Mouse (Mus musculus) cerebellum, adult 8-10 months (tissue): ENCODE measurements around the gene Cmss1.
A peak's percentile ranks its signal among the peaks of the same experiment; 100 is the strongest.

Experiments used
- DNase-seq: peaks from one replicate; pipeline ENCODE4 v3.0.0; 2022

Cmss1 gene

DNA sequence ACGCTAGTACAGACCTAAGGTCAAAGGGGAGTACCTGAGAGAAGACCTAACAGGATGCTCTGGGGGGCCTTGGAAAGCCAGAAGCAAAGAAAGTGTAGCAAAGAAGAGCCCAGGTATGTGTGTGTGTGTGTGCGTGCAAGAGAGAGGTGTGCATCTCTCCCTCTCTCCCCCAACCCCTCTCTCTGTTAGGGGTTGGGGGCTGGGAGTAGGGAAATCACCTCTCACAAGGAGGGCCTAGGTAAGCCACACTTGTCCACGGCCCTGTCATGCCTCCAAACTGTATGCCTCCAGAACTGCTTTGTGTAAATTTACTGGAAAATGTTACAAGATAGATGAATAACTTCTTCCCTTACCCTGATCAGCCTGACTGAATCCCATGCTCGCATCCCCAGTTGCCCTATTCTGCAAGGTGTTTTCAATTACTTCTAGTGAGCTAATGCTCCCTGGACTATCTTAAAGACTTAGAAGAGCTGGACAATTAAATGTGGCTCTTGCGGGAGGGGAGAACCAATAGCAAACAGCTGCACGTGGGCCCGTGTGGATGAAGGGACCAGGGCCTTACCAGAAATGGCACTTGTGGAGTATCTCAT lies 231.3 kb downstream of the Cmss1 start:
- no peak for DNase-seq

DNA sequence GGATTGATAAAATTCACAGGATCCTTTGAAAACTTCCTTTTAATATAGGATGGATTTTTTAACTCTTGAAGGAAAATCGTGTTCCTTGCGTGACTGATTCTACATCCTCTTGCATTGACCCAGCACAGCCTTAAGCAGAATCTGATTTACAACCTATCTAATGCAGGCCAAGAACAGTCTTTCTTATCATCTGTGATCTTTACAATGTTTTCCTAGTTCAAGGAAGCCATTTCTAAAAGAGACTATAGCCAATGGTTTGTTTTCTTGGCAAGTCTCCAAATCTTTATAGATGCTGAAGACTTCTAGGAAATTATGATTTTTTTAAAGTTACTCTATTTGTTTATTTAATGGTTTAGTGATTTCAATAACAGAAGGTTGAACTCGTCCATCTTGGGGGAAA lies 234.5 kb downstream of the Cmss1 start:
- no peak for DNase-seq

DNA sequence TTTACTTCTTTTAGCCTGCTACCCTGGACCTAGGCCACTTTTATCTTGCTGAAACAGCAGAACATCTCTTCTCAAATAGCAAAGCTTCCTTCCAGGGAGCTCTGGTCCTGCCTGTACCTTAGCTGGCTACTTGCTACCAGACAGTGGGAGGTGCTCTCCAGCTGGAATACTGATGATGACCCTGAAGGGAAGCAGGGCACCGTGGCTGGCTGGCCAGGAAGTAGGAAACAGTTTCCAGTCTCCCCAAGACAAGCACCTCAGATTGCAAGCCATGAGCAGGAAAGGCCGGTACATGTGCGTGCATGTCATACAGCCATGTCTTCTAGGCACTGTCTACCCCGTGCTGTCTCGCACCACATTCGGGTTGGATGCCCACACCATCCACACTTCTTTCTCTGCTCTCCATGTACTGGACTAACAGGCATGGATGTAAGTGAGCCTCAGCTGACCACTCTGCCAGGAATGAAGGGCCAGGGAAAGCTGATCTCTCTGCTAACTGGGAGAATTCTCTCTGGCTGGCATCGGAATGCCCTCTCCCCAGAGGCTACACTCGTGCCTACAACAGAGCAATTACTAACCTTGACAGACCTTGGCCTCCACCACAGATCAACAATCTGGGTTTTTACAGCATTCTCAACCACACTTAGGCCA lies 236.7 kb downstream of the Cmss1 start:
- DNase-seq: no peak

DNA sequence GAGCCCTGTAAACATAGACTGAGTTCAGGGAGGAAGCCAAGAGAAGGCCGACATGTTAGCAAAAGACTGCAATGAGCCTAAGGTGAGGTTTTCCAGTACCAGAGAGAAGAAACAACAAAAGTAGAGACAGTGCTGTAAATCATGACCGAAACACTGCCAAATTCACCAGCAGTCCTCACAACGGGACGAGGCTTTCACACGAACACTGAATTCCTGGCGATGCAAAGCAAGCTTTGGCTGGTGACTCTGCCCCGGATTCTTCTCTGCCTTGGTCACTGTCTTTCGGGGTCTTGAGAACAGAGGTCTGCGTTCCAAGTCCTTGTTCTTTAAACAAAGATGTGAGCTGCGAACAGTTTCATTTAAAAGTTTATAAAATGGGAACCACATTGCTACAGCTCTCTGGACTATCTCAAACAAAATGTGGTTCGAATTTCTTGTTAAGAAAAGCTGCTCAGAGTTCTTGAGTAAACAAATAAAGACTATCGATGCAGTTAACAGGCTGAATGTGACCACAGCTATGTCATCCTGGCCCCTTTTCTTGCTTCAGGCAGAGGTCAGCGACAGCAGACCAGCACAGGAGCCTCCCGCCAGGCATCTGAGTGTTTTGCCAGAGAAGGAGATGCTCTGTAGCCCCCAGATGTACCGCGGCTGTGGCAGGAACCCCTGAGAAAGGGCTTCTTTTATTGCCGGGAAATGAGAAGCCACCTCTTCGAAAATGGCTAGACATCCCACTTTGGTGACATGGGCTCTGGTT lies 239.5 kb downstream of the Cmss1 start:
- DNase-seq: no peak

DNA sequence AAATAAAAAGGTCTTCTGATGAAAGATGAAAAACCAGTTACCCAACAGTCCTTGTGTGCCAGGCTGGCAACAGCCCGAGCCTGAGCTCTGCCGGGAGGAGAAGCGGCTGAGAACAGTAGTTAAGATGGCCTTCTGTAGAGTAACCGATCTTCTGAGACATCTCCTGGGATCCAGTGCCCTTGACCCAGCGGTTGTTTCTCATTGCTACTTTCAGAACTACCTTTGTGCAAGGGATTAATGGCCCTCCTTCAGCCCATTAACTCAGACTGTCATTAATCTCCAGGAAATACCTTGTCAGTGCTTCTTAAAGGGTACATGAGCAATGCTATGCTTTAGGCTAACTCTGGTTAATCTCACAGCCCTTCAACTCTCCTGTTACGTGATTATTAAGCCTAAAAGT lies 240.5 kb downstream of the Cmss1 start:
- no peak for DNase-seq

DNA sequence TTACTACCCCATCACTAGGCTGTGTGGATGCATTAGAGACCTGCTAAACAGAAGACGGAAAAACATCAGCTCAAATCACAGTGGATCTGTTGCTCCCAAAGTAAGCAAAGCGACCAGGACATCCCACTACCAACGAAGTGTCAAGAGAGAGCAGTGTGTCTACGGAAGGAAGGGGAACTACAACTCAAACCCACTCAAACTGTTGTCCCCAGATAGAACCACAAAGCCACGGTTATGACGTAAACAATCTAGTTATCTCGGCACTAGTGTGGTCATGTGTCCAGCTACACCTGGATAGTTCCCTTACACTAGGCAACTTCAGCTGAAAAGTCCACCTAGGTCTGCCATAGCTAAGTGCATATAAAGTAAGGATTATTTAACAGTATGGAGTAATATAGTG lies 242.2 kb downstream of the Cmss1 start:
- no peak for DNase-seq

DNA sequence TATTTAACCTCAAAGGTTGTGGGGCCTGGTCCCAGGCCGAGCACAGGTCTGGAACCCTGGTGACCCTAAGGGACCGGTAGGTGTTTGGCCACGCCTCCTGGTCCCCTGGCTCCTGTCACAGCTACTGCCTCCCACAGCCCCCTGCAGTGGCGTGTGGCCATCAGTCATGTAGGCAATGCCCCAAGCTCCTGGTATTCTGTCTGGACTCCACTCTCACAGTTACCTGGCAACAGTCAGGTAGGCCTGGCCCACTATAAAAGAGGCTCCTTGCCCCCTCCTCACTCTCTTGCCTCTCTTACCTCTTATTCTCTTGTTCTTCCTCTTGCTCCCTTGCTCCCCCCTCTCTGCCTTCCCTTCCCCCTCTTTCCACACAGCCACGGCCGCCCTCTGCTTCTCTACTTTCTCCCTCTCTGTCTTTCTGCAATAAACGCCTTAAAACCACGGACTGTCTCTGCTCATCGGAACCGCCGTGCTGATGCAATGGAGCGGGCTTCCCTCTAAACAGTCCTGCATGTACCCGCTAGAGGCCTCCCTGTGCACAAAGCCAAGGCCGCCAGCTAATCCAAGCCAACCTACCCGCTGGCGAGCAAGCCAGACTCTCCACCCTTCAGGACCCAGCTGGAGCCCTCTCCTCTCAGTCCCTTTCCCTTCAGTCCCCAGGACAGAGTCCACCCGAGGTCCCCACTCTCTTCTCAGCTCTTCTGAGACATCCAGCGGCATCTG lies 243.8 kb downstream of the Cmss1 start:
- peak; percentile 32 for DNase-seq

DNA sequence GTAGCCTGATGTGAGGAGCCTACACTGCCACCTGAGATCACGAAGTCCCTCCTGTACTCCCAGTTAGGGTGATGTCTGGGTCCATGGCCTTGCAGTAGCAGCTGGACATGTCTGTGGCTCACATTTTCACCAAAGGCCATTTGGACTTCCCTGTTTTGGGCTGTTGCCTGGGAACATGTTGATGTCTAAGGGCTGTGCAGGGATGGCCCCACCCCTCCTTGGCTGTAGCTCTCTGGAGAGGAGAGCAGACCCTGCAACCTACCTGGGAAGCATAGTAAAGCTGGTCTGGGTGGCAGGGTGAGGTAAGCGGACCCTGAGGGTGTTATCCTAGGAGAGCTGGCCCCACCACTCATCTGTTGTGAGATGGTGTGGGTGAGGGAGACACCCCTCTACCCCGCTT lies 245.9 kb downstream of the Cmss1 start:
- DNase-seq: no peak

DNA sequence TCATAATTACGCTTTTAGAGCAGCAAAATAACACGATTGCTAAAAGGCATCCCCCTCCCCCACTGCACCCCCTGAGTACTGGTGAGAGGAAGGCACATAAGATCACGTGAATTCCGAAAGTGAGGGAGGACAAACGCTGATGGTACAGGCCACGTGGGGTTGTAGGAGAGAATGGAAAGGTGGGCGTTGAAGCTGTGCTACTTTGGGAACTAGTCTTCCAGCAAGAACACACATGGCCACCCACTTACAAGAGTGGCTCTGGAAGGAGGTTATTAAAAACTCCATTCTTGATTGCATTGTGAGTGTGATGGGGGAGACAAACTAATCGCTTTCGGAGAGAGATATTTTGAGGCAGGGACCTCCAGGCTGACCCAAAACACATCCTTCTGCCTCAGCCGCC lies 247.4 kb downstream of the Cmss1 start:
- no peak for DNase-seq

DNA sequence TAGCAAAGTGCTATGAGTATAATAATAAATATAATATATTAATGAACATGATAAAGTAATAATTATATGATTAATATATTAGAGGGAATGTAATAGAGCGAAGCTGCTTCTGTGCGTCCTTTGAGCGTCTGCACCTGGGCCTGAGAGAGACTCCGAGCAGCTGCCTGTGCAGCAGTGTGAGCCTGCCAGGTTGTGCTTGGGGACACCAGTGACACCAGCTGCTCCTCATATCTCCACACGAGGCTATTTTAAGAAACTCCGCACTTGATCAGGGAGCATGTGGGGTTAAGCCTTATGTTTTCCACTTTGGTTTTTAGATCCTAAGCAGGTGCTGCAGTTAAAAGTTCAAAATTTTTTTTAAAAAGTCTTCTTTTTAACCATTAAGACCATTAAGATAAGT lies 249.7 kb downstream of the Cmss1 start:
- no peak for DNase-seq

DNA sequence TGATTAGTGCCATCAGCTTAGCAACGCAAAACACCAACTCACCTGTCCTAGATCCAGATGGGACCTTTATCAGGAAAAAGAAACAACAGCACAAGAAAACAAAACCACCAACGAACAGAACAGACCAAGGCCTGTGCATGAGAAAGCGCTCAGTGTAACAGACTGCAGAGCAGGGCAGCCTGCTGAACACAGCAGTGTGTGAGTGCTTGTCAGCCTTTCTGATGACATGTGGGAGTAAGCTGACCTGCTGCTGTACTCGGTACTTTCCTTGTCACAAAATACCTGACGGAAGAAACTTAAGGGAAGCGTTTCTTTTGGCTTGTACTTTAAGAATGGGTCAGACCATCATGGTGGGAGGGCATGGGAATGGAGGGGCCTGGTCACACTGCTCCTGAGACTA lies 250.2 kb downstream of the Cmss1 start:
- no peak for DNase-seq

DNA sequence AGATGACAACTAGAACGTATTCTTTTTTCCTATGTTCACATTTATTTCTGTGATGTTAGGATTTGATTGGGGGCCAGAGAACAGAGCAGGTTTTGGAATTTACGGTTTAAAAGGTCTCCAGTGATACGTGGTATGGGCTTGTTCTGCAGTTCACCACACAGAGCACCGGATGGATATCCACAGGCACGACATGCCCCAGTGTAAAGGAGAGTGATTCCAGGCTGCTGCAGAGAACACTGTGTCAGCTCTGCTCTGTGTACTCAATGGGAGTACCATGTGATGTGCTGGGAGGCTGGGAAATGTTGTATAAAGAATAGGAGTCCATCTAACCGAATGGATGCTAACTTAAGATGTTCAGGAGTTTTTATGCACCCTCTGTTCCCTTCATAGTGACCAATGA lies 252.7 kb downstream of the Cmss1 start:
- no peak for DNase-seq

DNA sequence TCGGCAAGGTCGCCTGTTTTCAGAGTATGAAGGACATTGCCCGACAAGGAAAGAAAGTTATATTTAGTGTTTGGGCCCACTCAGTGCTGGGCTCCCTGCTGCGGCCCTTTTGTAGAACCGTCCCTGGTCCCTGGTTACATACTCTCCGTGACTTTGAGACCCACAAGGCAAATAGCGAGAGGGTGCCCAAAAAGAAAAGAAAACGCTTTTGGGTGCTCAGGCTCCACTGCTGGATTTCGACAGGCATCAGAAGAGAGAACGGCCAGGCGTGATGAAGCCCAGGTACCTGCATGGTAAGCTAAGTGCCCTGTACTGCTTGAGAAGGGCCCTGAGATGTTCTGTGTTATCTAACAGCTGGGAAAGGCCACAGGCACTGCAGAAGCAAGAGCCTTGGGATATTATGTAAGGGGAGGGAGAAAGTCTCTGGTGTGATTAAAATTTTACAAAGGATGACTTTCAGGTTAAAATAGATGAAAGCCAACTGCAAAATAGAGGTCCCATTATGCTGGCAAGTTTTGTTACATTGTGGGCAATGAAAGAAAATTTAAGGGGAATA lies 253.4 kb downstream of the Cmss1 start:
- no peak for DNase-seq

DNA sequence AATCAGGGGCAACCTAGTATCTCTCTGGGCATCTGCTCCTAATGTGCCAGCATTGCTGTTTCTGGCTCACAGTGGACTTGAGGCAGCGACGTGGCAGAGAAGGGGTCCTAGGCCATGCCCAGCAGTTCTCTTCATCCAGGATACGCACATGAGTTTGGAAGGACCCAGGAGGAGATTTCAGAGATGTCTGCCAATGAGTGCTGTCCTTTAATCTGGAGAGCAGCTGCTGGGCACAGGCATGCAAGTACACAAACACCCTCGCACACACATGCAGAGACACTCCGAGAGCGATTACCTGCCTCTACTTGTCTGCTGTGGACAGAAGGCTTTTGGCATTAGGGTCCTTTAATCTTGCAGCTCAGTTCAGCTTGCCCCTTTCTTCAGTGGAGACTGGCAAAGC lies 253.9 kb downstream of the Cmss1 start, which contains the start of gene Filip1l:
Gene Filip1l, plus strand, starts transcription at position 343 of the 400 bp plus-strand sequence.
- no peak for DNase-seq

DNA sequence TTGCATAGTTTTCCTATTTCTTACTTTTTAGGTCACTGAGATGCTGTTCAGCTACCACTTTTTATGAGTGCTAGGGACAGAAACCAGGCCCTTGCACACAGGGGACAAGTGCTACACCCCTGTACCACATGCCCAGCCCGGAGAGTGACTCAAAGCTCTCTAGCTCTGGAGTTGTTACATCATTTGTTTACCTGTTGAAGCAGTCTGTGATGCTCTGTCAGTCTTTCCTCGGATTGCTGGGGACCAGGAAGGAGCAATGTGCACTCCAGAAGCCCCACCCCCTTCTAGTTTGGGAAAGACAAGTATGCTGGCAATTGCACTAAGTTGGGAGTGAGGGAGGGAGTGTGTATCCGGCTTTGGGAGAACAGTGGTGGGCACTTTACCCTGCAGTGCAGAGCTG lies 257.0 kb downstream of the Cmss1 start:
- no peak for DNase-seq

DNA sequence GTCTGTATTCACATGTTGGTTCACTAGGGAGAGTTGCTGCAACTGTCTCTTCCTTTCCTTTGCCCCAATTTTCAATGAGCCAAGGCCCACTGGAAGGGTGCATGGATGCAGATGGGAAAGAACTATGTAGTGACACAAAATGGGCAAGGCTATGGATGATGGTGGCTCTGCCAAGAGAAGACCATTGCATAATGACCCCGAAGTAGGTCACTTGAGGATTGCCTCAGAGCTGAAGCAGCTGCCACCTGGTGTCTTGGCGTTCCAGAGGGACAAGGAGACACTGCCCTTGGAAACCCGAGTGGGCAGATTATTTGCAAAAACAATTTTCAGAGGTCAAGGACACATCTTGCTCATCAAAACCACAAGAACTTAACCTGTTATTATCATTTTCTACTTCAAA lies 257.6 kb downstream of the Cmss1 start:
- peak; percentile 15 for DNase-seq

DNA sequence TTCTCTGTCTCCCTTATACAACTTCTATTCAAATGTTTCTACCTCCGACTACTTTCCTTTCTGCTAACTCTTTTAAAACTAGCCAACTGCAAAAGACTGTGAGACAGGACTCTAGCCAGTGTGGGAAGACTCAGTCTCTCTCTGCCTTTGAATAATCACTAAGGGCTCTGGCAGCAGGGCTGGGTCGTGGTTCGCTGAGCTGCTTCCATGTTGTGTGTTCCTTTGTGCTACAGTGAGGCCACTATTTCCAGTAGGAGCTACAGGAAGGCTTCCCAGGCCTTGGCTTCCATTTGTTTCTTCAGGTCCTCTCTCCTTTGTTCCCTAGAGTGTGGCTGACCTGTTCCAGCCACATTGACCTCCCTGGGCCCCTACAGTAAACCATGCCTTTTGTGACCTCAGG lies 260.4 kb downstream of the Cmss1 start:
- no peak for DNase-seq

DNA sequence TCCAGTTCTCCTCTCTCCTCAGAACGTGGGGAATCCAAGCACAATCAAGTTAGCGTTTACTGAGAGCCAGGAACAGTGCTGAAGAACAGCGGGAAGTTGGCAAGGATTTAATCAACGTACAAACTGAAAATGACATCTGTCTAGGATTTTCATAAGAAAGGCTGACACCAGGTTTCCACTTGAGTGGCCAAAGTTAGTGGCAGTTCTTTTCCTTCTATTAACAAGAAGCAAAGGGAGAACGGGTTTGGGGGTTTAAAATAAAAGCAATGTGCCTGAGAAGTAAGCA lies 266.1 kb downstream of the Cmss1 start:
- DNase-seq: no peak

DNA sequence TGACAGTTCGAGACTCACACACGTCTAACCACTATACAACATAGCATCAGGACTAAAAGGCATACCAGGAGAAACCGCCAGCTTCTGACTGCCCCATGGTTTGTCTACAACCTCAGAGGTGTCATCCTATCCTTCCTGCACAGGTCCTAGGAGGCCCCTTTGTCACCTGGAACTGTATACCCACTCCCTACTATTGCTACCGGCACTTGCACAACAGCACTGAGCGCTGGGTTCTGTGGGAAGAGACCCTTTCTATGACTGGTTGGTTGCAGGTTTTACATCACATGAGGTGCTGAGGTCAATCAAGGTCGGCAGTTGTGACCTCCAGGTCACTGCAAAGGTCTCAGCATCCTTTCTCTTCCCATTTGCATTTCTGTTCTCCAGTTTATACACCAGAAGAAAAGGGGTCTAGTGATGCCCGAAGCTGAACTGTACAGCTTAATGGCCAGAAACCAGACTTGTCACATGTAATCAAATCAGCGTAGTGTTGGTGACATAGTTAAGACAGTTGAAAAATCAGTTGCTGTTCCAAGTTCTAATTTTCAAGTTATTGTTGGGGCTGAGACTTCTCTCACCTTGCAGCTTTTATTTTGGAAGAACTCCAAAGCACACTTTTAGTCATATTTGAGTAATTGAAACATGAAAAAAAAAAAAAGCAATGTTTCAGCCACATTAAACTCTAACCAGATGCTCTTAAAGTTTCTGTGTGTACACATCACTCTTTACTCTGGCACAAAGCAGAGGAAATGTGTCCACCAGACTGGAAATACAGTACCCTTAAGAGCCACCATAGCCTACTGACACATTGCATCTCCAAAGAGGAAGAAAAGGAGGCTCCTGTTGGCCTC lies 266.7 kb downstream of the Cmss1 start:
- DNase-seq: no peak

DNA sequence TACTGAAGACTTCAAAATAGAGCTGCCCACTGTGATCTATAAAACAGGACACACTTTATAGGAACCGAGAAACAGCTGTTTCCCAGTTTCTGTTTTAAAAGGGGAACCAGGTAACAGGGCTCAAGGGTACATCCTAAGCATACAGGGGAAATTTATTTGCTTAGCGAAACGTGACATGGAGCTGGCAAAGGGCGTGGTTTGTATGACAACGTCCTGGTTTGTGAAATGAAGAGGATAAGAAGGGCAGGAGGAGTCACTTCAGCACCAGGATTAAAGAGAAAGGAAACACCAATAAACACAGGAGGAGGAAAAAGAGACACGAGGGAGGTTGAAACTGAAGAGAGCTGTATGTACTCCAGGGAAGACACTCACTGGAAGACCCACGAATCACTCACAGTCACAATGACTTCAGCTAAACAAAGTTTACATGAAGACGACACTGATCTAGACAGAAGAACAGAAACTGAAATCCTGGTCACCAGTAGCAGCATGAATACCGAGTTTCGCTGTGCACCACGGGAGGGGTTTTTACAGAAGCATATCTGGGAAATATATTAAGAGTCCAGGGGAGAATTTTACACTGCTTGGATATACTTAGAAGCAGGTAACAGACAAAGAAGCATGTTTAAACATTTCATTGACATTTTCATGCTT lies 269.8 kb downstream of the Cmss1 start:
- DNase-seq: no peak

DNA sequence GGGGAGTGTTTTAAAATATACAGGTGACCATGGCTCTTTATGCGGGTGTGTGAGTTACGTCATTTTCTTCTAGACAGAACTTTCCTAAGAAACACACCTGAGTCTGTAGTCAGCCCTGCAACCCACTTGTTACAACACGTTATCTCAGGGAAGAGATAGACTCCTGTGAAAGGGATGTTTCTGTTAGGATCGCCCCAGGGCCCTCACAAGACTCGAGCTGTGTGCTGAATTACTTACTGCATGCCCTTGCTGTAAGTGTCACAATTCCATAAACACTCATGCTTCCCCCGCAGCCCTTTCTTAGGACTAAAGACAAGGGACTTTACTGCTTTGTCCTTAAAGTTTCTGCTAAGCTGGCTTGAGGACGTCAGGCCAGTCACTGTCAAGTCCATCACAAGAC lies 274.4 kb downstream of the Cmss1 start:
- no peak for DNase-seq

DNA sequence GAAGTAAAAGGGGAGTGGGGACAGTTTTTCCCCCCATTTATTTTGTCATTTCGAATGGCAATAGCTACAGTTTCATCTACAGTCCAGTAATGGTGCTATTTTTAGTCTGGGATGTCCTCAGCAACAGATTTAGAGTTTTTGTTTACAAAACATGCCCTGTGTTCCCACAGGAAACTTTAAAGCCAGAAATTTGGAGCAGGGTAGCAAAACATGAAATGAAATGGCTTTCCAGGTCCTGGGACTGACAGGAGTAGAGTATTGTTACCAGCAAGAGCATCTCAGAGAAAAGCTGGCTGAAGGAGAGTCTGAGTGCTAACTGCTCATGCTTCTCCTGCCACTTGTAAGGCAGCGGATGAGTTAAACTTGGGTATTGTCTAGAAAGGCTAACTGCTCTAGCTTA lies 276.6 kb downstream of the Cmss1 start:
- no peak for DNase-seq
